Mouse (Mus musculus) urinary bladder, postnatal 0 days (tissue): Measurements from ENCODE around the gene Zfp280d. TPM values are rescaled to one million over a fixed set of nuclear protein-coding genes. Genes with fewer than 3 reads are reported as not detected.

Source experiments
- polyA plus RNA-seq: library from polyadenylated mRNA; unstranded; fragments of >200 nt; fragmentation: Nextera tagmentation; extraction: Ambion mirVana; gene quantifications from 2 replicates; pipeline ENCODE4 v1.2.1, GENCODE M21; 2015

The Zfp280d gene
- polyA plus RNA-seq, result 12.8 and 14.4 TPM in 2 replicates

DNA sequence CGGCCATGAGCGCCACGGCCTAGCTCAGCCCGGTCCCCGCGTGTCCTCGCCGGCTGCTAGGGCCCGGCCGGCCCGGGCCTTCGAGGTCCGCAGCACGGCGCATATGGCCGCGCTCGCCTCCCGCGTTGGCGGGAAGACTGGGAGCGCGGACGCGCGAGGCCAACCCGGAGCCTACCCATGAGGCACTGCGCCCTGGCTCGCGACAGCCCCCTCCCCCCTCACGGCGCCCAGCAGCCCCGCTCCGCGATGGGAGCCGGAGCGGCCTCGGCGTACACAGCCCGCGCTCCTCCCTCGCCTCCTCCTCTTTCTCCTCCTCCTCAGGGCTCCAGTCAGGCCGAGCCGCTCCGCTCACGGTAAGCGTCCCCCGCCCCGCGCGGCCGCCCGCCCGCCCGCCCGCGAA lies at the start of gene Zfp280d:
Gene Zfp280d (plus strand): TSS at position 184 of the 400 bp plus-strand sequence.

Other genes with a start within 250 kb of the Zfp280d start
- 21.2 and 22.4 TPM in 2 replicates for gene Tcf12, start 163.0 kb upstream of the Zfp280d start, polyA plus RNA-seq
- gene Mns1, start 163.2 kb downstream of the Zfp280d start, polyA plus RNA-seq, result 2.2 and 6.1 TPM in 2 replicates
- gene Tex9, start 217.4 kb downstream of the Zfp280d start, polyA plus RNA-seq, result 8.3 and 9.3 TPM in 2 replicates